Mouse (Mus musculus) left cerebral cortex, adult 8-10 months (tissue): ENCODE data around the gene Nlrp4b. TPM values are rescaled to one million over a fixed set of nuclear protein-coding genes. Genes with fewer than 3 reads are reported as not detected.
"Not testable (repeated sequence)": the region's sequence is repeated elsewhere in the genome, so short reads cannot be mapped to it uniquely, and the experiment has no call there.

ENCODE experiments used
- DNase-seq, 2 experiments: peaks; one replicate each; pipeline ENCODE4 v3.0.0; 2022; ENCODE audit warnings: low spot score in 2 of 2
- total RNA-seq, 4 experiments: library from RNA; stranded (reverse); gene quantifications; 2 replicates each; pipeline ENCODE4 v1.2.4; 2022

Gene Nlrp4b
- total RNA-seq: not detected

GRCm38 (mm10) chr7:10687489-10687888 is at the start of gene Nlrp4b:
Gene Nlrp4b, plus strand, starts transcription at chr7:10687789.
- DNase-seq: no peak

DNA sequence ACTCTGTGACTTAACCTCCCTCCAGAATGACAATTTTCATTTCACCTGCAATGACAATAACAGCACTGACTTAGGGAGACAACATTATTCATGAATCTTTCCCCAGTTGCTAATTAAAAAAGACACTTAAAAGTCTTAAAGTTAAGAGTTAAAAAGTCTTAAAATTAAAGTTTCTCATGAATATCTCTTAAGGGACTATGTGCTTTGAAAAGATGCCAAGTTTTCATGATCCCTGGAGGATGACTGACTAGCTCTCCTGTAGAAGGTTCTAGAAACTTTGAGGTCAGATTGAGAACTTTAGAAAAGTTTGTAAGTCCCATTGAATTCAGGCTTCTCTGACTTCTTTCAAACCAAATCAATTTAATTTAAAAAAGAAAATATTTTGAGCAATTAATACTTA is 66.7 kb downstream of the Nlrp4b start, which contains the start of gene Vmn1r71:
Gene Vmn1r71, minus strand, starts transcription at position 101 of the 400 bp plus-strand sequence.
- no peak for DNase-seq

DNA sequence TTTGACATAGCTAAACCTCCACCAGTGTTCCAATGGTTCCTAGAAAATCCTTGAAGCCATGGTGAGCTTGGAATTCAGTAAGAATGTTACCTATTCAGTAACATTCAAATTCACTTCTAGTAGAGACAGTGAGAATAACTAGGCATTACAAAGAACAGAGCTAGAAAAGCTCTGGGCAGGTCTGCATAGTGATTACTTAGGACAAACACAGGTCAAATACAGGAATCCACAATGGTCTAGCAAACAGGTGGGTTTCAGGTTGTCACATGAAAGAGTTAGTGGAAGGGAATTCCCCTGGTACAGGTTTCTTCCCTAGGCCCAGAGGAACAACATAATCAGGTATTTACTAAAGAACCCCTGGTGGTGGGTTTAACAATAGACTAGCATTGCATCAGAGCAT is 70.0 kb downstream of the Nlrp4b start:
- DNase-seq: not testable (repeated sequence)

Other genes with a start within 250 kb of the Nlrp4b start
- gene Vmn1r67, start 244.5 kb upstream of the Nlrp4b start, total RNA-seq: not detected
- gene Zik1, start 192.4 kb upstream of the Nlrp4b start, total RNA-seq: 10 to 100 TPM; 15.0 to 18.0 (median 16.5) TPM
- gene Vmn1r68, start 129.3 kb upstream of the Nlrp4b start, total RNA-seq: not detected
- not detected for gene Vmn1r69, start 74.1 kb upstream of the Nlrp4b start, total RNA-seq
- not detected for gene Vmn1r70, start 56.3 kb upstream of the Nlrp4b start, total RNA-seq
- gene Vmn1r71, start 66.6 kb downstream of the Nlrp4b start, total RNA-seq: not detected
- gene Zscan4b, start 217.3 kb downstream of the Nlrp4b start, total RNA-seq: not detected